23 mouse cellular contexts compared by ENCODE assay signal in genomic region chr5:121961256-121961655, GRCm38 (mm10).
DNase-seq lines count a peak whose midpoint lies in the region; ATAC-seq and TF ChIP-seq lines count a peak whose summit lies in the region.
"Had no signal": no experiment of that assay in that cellular context is flagged by ENCODE, and none has a peak within 500 bp of the region (broad histone marks: within the 10 kb centered on the region; RNA-seq: fewer than 3 reads in every experiment).

No protein-coding gene starts in this region.

- 62% methylated on average over 8 of the region's 8 CpGs for WGBS in forebrain, embryonic 16.5 days
- 84% methylated on average over 8 of the region's 8 CpGs for WGBS in forebrain, embryonic 11.5 days
- WGBS in hindbrain, embryonic 16.5 days, result 70% methylated on average over 8 of the region's 8 CpGs
- WGBS in hindbrain, embryonic 13.5 days, result 74% methylated on average over 8 of the region's 8 CpGs
- WGBS in midbrain, postnatal 0 days, result 85% methylated on average over 8 of the region's 8 CpGs
- 79% methylated on average over 8 of the region's 8 CpGs for WGBS in midbrain, embryonic 16.5 days

- H3K9ac ChIP-seq in forebrain, embryonic 16.5 days (replicated peaks; ENCODE audit: low read depth, low read length), result no peak overlapping the region
- H3K9ac ChIP-seq in forebrain, embryonic 11.5 days (ENCODE audit: low read length), result no peak overlapping the region
- no peak overlapping the region for H3K9ac ChIP-seq in hindbrain, embryonic 16.5 days (ENCODE audit: low read depth, low read length)
- no peak overlapping the region for H3K9ac ChIP-seq in hindbrain, embryonic 13.5 days
- H3K9ac ChIP-seq in midbrain, postnatal 0 days (replicated peaks; ENCODE audit: low read length, poor library complexity, severe bottlenecking), result no peak overlapping the region
- H3K9ac ChIP-seq in midbrain, embryonic 16.5 days (ENCODE audit: low read depth, low read length), result no peak overlapping the region
- H3K9ac ChIP-seq: embryonic facial prominence, embryonic 15.5 days; forebrain, embryonic 12.5 days; hindbrain, embryonic 14.5 days had no signal

- H3K4me3 ChIP-seq in forebrain, embryonic 16.5 days (replicated peaks; ENCODE audit: low read length), result no peak overlapping the region
- H3K4me3 ChIP-seq in forebrain, embryonic 11.5 days (ENCODE audit: low read depth, low read length), result no peak overlapping the region
- H3K4me3 ChIP-seq in hindbrain, embryonic 16.5 days (ENCODE audit: low read length), result no peak overlapping the region
- no peak overlapping the region for H3K4me3 ChIP-seq in hindbrain, embryonic 13.5 days
- no peak overlapping the region for H3K4me3 ChIP-seq in midbrain, postnatal 0 days (ENCODE audit: low read depth, low read length)
- H3K4me3 ChIP-seq in midbrain, embryonic 16.5 days (ENCODE audit: low read depth, low read length), result no peak overlapping the region
- H3K4me3 ChIP-seq: embryonic facial prominence, embryonic 15.5 days; erythroblast, embryonic 14.5 days; forebrain, embryonic 12.5 days; heart, embryonic 10.5 days had no signal

- H3K27ac ChIP-seq in forebrain, embryonic 16.5 days (ENCODE audit: low read length), result no peak overlapping the region
- H3K27ac ChIP-seq in forebrain, embryonic 11.5 days (ENCODE audit: low read depth, low read length), result no peak overlapping the region
- H3K27ac ChIP-seq in hindbrain, embryonic 16.5 days (ENCODE audit: low read depth, low read length), result 0 out of 2 replicates have a peak overlapping the region, but pooled peaks have one; percentile 6
- H3K27ac ChIP-seq in hindbrain, embryonic 13.5 days, result no peak overlapping the region
- no peak overlapping the region for H3K27ac ChIP-seq in midbrain, postnatal 0 days (ENCODE audit: low read depth, low read length)
- H3K27ac ChIP-seq in midbrain, embryonic 16.5 days (ENCODE audit: low read length), result no peak overlapping the region
- H3K27ac ChIP-seq: embryonic facial prominence, embryonic 15.5 days; forebrain, embryonic 12.5 days; hindbrain, embryonic 14.5 days had no signal

- no peak overlapping the region for H3K4me2 ChIP-seq in forebrain, embryonic 16.5 days (ENCODE audit: low read length)
- no peak overlapping the region for H3K4me2 ChIP-seq in forebrain, embryonic 11.5 days (ENCODE audit: low read depth, low read length, severe bottlenecking)
- no peak overlapping the region for H3K4me2 ChIP-seq in hindbrain, embryonic 16.5 days (ENCODE audit: low read length)
- no peak overlapping the region for H3K4me2 ChIP-seq in hindbrain, embryonic 13.5 days
- no peak overlapping the region for H3K4me2 ChIP-seq in midbrain, postnatal 0 days (ENCODE audit: low read depth, low read length, poor library complexity, severe bottlenecking)
- no peak overlapping the region for H3K4me2 ChIP-seq in midbrain, embryonic 16.5 days (ENCODE audit: low read length)
- H3K4me2 ChIP-seq: embryonic facial prominence, embryonic 15.5 days; forebrain, embryonic 12.5 days; hindbrain, embryonic 14.5 days had no signal

- no peak for DNase-seq in forebrain, embryonic 11.5 days (ENCODE audit: low spot score)
- peak; percentile 31 for DNase-seq in midbrain, postnatal 0 days (ENCODE audit: low spot score)
- no peak for DNase-seq in layer of hippocampus, adult 9-10 months (ENCODE audit: low spot score)
- DNase-seq: adrenal gland, adult 8-10 months; adrenal gland, postnatal 36 days; cerebellum, adult 11 months; cerebellum, adult 8-10 months; cerebellum, postnatal 36 days; gastrocnemius, postnatal 10 days; heart, adult 18-20 months; heart, postnatal 4 days; kidney, adult 8-10 months had no signal

- peak; percentile 21; the same call in 1 of the 2 replicates for ATAC-seq in forebrain, embryonic 16.5 days
- no peak for ATAC-seq in forebrain, embryonic 11.5 days (replicated peaks; ENCODE audit: low FRiP score)
- ATAC-seq in hindbrain, embryonic 16.5 days, result no peak
- no peak for ATAC-seq in hindbrain, embryonic 13.5 days (ENCODE audit: low FRiP score)
- no peak for ATAC-seq in midbrain, postnatal 0 days (ENCODE audit: low FRiP score)
- no peak for ATAC-seq in midbrain, embryonic 16.5 days
- ATAC-seq: inflammation-experienced regulatory T-cells, adult 6 months; intestine, postnatal 0 days had no signal

- no peaks in the 10 kb centered on the region for H3K27me3 ChIP-seq in forebrain, embryonic 16.5 days (replicated peaks; ENCODE audit: control insufficient read depth, insufficient read depth, low read length)
- no peaks in the 10 kb centered on the region for H3K27me3 ChIP-seq in forebrain, embryonic 11.5 days (ENCODE audit: control insufficient read depth, insufficient read depth, low read length)
- H3K27me3 ChIP-seq in hindbrain, embryonic 16.5 days (replicated peaks; ENCODE audit: control insufficient read depth, insufficient read depth, low read length), result no peaks in the 10 kb centered on the region
- H3K27me3 ChIP-seq in hindbrain, embryonic 13.5 days, result 0 out of 2 replicates have a peak, but pooled peaks cover 5% of the 10 kb centered on the region
- H3K27me3 ChIP-seq in midbrain, postnatal 0 days (ENCODE audit: insufficient read depth, low read length), result no peaks in the 10 kb centered on the region
- no peaks in the 10 kb centered on the region for H3K27me3 ChIP-seq in midbrain, embryonic 16.5 days (ENCODE audit: control insufficient read depth, insufficient read depth, low read depth, low read length)
- H3K27me3 ChIP-seq: embryonic facial prominence, embryonic 15.5 days had no signal

- peaks cover 47% of the 10 kb centered on the region for H3K4me1 ChIP-seq in forebrain, embryonic 16.5 days (replicated peaks; ENCODE audit: control insufficient read depth, insufficient read depth, low read length)
- peaks cover 8% of the 10 kb centered on the region; the same call in 1 of the 2 replicates for H3K4me1 ChIP-seq in forebrain, embryonic 11.5 days (replicated peaks; ENCODE audit: control insufficient read depth, insufficient read depth, low read length)
- H3K4me1 ChIP-seq in hindbrain, embryonic 16.5 days (ENCODE audit: control insufficient read depth, insufficient read depth, low read depth, low read length), result peaks cover 13% of the 10 kb centered on the region
- H3K4me1 ChIP-seq in hindbrain, embryonic 13.5 days (replicated peaks), result peaks cover 81% of the 10 kb centered on the region
- H3K4me1 ChIP-seq in midbrain, postnatal 0 days (ENCODE audit: insufficient read depth, low read length), result 0 out of 2 replicates have a peak, but pooled peaks cover 3% of the 10 kb centered on the region
- peaks cover 9% of the 10 kb centered on the region; the same call in 1 of the 2 replicates for H3K4me1 ChIP-seq in midbrain, embryonic 16.5 days (ENCODE audit: control insufficient read depth, insufficient read depth, low read length)

- H3K36me3 ChIP-seq in forebrain, embryonic 16.5 days (ENCODE audit: control insufficient read depth, insufficient read depth), result no peaks in the 10 kb centered on the region
- no peaks in the 10 kb centered on the region for H3K36me3 ChIP-seq in forebrain, embryonic 11.5 days (ENCODE audit: control insufficient read depth, insufficient read depth, low read length)
- no peaks in the 10 kb centered on the region for H3K36me3 ChIP-seq in hindbrain, embryonic 16.5 days (ENCODE audit: control insufficient read depth, insufficient read depth, low read length)
- H3K36me3 ChIP-seq in hindbrain, embryonic 13.5 days, result no peaks in the 10 kb centered on the region
- H3K36me3 ChIP-seq in midbrain, postnatal 0 days (ENCODE audit: insufficient read depth, low read length), result no peaks in the 10 kb centered on the region
- H3K36me3 ChIP-seq in midbrain, embryonic 16.5 days (ENCODE audit: control insufficient read depth, insufficient read depth, low read length), result no peaks in the 10 kb centered on the region
- H3K36me3 ChIP-seq: embryonic facial prominence, embryonic 15.5 days; forebrain, embryonic 12.5 days; heart, embryonic 10.5 days had no signal

- no peak for TF ChIP-seq CTCF in midbrain, postnatal 0 days (IDR thresholded peaks at IDR 0.05)

- H3K9me3 ChIP-seq in forebrain, embryonic 16.5 days (ENCODE audit: control insufficient read depth, low read length), result no peaks in the 10 kb centered on the region
- no peaks in the 10 kb centered on the region for H3K9me3 ChIP-seq in forebrain, embryonic 11.5 days (ENCODE audit: control insufficient read depth, low read length)
- H3K9me3 ChIP-seq in hindbrain, embryonic 16.5 days (ENCODE audit: control insufficient read depth, low read length), result no peaks in the 10 kb centered on the region
- no peaks in the 10 kb centered on the region for H3K9me3 ChIP-seq in hindbrain, embryonic 13.5 days
- no peaks in the 10 kb centered on the region for H3K9me3 ChIP-seq in midbrain, postnatal 0 days (ENCODE audit: low read length)
- no peaks in the 10 kb centered on the region for H3K9me3 ChIP-seq in midbrain, embryonic 16.5 days (replicated peaks; ENCODE audit: control insufficient read depth, low read length, poor library complexity, severe bottlenecking)
- H3K9me3 ChIP-seq: embryonic facial prominence, embryonic 15.5 days; forebrain, embryonic 12.5 days; heart, embryonic 10.5 days had no signal
